Mouse (Mus musculus) liver, postnatal 0 days (tissue): Measurements from ENCODE around the gene Apeh.

Source experiments
- CTCF ChIP-seq: sonication (generic); IDR thresholded peaks from 2 replicates; pipeline ENCODE4 v1.5.1; 2016; ENCODE audit warnings: antibody characterized with exemption, low read depth
- EP300 ChIP-seq: IDR thresholded peaks from 2 replicates; pipeline ENCODE4 v1.6.1; 2016; ENCODE audit warnings: antibody characterized with exemption, low read depth, mild to moderate bottlenecking

- TF ChIP-seq CTCF (no peak), EP300 (no peak)
Observed at GRCm38 (mm10) chr9:108048566-108048955, 45.8 kb downstream of the Apeh start.
